Mouse (Mus musculus) kidney, adult 2 months (tissue): Measurements from ENCODE around the gene Iars2.

Source experiments
- CTCF ChIP-seq: fragments of 200-500 bp; conservative IDR thresholded peaks from 2 replicates; pipeline ENCODE4 v1.5.1; 2011; ENCODE audit warnings: low read depth, mild to moderate bottlenecking, control low read depth, low read length, moderate library complexity, mixed read lengths; ENCODE audit not compliant: insufficient read depth, insufficient read length
- POLR2A ChIP-seq: fragments of 200-500 bp; IDR thresholded peaks from one replicate; pipeline ENCODE4 v1.6.1; 2011; ENCODE audit warnings: low read depth, low read length, control low read depth

- TF ChIP-seq POLR2A = no peak
- TF ChIP-seq CTCF = no peak
These were observed 7.3 kb upstream of the Iars2 start for GRCm38 (mm10) chr1:185336535-185336934.
